Mouse (Mus musculus): ENCODE measurements around the gene Olfr876. TPM values are rescaled to one million over a fixed set of nuclear protein-coding genes. Genes with fewer than 3 reads are reported as not detected.

Olfr876 gene
- total RNA-seq, 2 experiments from 2014 or later, result not detected

Other genes starting within 250 kb of the Olfr876 start
- gene Siae, start 247.3 kb upstream of the Olfr876 start, total RNA-seq (2021), result 1 to 10 TPM; 8.4 to 8.7 TPM
- gene Spa17, start 189.3 kb upstream of the Olfr876 start, total RNA-seq (2021), result 1 to 10 TPM; 1.3 to 2.7 TPM
- gene Tbrg1, start 145.7 kb upstream of the Olfr876 start, total RNA-seq (2021), result 10 to 100 TPM; 33.3 to 35.5 TPM
- gene Panx3, start 133.8 kb upstream of the Olfr876 start, total RNA-seq (2021), result not detected
- gene Olfr160, start 86.8 kb upstream of the Olfr876 start, total RNA-seq (2021), result not detected
- not detected for gene Olfr874, start 57.9 kb upstream of the Olfr876 start, total RNA-seq (2021)
- gene Olfr875, start 31.2 kb upstream of the Olfr876 start, total RNA-seq (2021), result not detected
- gene Olfr877, start 51.2 kb downstream of the Olfr876 start, total RNA-seq (2021), result not detected
- not detected for gene Olfr145, start 93.7 kb downstream of the Olfr876 start, total RNA-seq (2021)
- gene Olfr878, start 114.8 kb downstream of the Olfr876 start, total RNA-seq (2021), result not detected
- not detected for gene Olfr881, start 188.8 kb downstream of the Olfr876 start, total RNA-seq (2021)
- gene Olfr883, start 222.8 kb downstream of the Olfr876 start, total RNA-seq (2021), result not detected
- gene Olfr884, start 243.5 kb downstream of the Olfr876 start, total RNA-seq (2021), result not detected

Measured in heart, postnatal 25 days (tissue).